Mouse (Mus musculus): ENCODE data around the gene Foxp2.

The Foxp2 gene
- long read RNA-seq, experiment 1, partial matches to known transcripts: 0 of 2 reads
- long read RNA-seq, experiment 1, other reads (novel, unspliced or antisense): 2 of 2 reads
- long read RNA-seq, experiment 2, full-length matches to known transcripts: 1 of 4 reads
- long read RNA-seq, experiment 2, partial matches to known transcripts: 2 of 4 reads
- long read RNA-seq, experiment 2, other reads (novel, unspliced or antisense): 1 of 4 reads

DNA sequence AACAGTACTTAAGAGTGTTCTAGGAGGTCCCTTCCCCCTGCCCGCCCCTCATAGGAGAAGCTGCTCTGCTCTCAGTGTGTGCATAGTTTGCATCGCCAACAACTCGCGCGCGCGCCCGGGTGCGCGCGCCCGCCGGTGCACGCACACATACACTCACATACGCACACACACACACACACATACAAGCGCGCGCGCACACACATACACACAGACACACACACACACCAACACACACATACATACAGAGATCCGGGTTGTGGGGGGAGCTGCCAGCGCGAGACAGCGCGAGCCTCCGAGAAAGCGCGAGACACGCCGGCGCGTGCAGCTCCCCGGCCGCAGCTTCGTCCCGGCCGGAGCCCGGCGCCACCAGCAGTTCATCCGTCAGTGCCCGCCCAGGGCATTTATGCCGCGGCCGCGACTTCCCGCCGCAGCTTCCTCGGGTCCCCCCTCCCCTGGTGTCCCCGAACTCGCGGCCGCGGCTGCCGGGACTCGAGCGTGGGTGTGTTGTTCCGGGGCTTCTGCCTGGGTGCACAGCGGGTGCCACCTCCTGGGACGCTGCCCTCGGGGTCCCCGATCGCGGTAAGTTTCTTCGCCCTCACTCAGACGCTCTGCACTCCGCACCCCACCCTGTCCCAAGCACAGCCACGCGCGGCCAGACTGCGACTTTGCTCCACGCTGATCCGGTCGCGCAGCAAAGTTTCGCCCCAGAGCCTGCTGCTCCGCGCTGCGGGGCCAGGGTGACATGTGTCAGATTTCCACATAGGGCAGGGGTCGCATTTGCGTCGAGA, at the start of gene Foxp2:
Gene Foxp2 (plus strand): TSS at position 167 of the 788 bp plus-strand sequence.
- intact Hi-C loops (cut with DNase I): no loop called here

DNA sequence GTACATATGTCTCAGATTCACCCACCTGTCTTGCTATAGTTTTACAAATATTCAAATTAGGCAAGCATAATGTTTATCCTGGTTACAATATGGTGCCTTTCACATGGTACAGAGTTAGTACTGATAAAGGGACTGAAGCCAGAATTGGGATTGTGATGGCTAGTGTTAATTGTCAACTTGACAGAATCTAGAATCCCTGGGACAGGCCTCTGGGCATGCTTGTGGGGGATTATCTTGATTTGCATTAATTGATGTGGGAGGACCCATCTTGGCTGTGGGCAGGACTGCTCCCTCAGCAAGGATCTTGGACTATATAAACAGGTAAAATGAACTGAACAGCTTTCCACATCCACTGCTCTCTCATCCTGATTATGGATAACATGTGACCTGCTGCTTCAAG, 15.9 kb upstream of the Foxp2 start:
- intact Hi-C loops (cut with DNase I): no loop called here

DNA sequence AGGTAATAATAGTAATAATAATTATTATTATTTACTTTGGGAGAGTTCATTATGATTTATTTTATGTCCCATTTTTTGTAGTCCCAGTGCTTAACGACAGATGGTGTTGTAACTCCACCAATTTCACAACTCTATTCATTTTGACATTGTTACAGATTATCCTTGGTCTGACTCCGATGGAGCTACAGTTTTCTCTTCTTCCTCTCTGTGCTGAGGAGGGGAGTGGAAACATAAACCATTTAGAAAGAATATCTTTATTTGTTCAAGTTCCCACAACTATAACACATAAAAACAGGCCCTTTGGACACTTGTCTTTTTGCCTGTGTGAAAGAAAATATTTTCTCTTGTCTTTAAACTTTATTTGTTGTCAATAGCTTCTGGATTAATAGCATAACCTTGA, 4.1 kb upstream of the Foxp2 start:
- intact Hi-C loops (cut with DNase I): loop anchor here (5.0 kb wide), 2 partner anchors 285 to 1320 kb away; no protein-coding TSS in a partner anchor

DNA sequence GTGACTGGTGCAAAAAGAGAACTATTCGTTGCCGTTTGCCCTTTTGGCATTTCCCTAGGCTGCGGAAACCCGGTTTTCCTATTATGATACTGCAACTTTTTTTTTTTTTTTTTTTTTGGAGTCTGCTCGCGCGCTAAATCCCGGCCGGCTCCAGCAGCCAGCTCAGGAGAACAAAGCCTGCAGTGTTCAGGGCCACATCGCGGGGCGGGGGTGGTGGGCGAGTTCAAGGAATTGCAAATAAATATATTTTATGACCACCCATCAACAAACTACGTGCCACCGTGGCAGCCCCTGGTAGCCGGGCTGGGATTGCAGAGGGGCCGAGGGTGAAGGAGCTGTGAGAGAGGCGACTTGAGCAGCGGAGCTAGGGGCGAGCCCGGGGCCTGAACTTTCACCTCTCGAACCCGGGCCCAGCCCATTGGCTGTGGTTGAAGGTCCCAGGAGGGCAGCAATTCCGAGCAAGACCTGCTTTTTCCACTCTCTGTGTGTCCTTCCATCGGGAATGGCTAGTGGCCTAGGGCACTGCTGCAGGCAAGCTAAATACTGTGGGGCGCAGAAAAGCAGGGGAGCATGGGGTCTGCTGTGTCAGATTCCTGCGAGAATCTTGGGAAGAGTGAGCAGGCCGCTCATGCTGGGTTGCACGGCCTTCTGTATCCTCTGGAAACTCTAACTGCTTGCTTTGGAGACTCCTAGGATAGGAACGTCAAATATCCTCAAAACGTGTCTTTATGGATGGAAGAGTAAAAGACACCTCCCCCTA, 2.9 kb upstream of the Foxp2 start:
- intact Hi-C loops (cut with DNase I): loop anchor here (5.0 kb wide), 2 partner anchors 284 to 1319 kb away; no protein-coding TSS in a partner anchor

DNA sequence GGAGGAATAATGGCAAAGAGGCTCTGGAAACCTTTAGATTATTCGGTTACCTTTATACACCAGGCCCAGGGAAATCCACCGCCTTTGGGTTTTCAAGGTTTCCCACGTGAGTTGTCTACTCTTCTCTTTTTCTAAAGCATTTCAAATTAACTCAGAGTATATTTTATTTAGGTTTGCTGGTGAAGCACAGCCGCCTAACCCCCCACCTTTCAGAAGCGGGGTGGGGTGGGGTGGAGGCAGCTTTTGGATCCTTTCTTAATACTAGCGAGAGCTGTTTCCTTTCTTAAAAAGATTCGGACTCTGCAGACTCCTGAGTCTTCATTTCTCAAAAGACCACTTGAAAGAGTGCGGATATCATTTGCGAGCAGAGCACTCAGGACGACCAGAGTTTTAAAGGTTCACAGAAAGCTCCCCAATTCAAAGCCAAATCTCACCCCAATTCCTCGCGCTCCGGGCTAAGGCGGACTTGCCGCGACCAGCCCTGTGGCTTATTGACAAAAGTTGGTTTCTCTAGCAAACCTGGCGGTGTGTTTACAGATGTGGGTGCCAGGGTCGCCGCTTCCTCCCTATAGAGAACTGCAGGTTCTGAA, 2.0 kb upstream of the Foxp2 start:
- intact Hi-C loops (cut with DNase I): loop anchor here (5.0 kb wide), 2 partner anchors 283 to 1318 kb away; no protein-coding TSS in a partner anchor

DNA sequence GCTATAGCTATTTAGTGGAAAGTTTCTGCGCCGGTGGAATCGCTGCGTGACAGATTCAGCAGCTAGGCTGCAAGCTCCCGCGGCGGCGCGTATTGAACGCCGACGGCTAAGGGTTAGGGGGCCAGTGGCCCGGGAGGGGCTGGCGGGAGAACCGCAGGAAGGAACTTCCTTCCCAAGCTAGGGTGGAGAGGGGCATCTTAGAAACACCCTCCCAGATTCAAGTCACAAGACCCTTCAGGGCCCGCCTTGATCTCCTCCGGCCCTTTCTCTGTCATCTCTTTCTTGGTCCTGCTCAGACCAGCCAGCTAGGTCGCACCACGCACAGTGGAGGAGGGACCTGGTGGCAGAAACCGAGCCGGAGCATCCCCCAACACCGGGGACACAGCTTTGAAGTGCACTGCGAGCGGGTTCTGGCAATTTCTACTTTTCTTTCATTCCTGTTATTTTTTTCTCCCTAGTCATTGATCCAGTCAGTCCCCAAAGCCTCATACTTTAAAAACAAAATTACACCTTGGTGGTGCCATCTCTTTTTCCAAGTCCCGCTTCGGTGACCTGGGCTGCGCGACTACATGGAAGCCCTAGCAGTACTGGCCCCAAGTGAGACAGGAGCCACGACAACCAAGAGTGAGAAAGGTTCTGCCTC, 1.1 kb upstream of the Foxp2 start:
- intact Hi-C loops (cut with DNase I): loop anchor here (5.0 kb wide), 2 partner anchors 282 to 1317 kb away; no protein-coding TSS in a partner anchor

DNA sequence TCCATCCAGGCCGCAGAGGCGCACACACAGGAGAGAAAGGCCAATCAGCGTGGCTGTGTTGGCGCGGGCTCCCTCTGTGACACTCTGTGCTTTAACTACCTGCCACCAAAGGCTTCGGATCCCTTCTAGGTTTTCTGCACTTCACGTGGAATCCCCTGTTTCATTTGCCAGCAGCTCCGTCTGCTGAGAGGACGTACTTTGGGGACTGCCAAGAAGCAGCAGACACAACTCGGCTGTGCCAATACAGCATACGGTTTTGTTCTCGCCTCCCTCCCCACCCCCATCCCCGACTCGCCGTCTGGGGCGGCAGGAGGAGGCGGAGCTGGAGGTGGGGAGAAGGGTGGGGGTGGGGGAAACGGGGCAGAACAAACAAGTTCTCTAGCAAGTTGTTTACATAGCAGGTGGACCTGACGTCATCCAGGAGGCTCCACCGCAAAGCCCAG, 549 bp upstream of the Foxp2 start:
- intact Hi-C loops (cut with DNase I): no loop called here

DNA sequence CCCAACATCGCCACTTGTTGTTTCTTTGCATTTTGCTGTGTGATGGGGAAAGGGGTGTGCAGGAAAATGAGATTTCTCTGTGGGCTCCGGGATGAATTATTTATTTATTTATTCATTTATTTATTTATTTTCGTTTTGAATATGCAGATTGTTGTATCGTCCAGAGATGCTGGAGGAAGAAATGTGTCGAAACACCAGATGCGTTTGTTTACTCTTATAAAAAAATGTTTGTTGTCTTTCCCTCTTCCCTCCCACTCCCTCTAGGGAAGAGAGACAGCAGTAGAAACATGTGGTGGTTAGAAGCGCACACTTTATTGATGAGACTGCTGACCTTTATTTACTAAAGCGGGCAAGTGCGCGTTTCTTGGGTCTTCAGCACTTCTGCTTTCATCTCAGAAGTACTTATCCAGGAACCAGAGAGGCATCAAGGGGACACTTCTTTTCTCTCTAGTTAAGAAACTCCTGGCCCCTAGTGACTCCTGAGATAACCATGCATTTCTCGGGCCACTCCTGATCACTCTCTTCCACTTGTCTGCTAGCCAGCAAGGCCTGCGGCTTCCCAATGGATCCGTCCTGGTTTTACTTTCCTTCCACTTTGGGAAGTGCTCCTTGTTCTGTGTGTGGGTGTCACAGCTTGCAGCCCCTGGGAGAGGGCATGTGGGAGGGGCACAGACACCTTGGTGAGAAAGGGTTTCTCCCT, 972 bp downstream of the Foxp2 start:
- intact Hi-C loops (cut with DNase I): no loop called here

DNA sequence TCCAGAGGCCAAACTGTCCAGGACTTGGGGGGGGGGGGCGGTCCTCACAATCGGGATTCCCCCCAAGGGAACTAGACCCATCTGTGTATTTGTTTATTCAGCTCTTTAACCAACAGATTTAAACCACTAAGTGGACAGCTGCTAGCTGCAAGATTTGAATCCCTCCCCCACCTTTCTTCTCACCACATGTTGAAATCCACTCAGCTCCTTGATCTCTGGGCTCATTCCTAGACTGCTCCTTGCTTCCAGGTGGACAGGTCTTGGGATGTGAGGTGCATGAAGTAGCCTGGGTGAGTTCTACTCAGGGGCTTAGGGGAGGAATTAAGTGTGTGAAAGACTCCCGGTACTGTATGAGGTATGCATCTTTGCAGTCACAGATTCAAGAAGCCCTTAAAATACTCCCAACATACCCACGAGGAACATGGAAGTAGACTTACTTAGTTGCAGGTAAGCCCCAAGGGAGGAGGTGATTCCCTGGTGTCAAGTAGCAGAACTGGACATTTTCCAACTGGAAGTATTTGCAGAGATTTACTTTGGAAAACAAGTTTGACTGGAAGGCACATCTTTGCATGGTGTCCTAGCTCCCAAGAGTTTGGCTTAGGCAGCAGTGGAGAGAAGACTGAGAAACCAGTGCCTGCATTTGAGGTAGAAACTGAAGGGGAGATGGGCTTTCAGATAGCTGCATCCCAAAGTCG, 2.3 kb downstream of the Foxp2 start:
- intact Hi-C loops (cut with DNase I): no loop called here

DNA sequence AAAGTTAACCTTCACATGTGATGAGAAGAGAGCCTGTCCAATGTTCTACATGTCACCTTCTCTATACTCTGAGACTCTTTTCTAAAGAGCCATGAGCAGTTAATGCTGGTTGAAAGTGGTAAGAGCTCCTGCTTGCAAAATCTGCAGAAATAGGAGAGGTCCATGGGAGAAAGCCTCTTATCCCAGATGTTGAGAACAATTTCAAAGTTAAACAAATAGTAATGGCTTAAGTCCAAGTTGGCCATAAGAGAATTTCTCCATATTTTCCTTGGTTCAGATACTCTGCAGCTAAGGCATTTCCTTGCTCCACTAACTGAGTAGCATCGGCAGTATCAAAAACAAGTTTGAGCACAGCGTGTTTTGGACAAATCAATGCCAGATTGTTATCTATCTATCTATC, 13.9 kb downstream of the Foxp2 start:
- intact Hi-C loops (cut with DNase I): no loop called here

DNA sequence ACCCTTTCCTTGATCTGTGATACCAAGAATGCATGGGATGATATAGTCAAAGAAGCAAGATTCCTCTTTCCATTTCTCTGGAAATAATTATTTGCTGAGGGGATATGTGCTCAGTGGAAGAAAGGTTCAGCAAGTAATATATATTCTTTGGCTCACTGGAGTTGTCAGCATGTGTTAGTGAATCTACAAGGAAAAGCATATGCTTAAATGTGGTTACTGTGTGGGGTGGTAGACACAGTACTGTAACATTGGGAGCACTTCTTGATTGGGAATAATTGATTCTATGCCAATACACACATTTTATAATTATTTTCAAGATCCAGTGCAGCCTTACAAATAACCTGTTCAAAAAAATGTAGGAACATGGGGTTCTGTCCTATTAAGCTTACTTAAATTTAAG, 21.6 kb downstream of the Foxp2 start:
- intact Hi-C loops (cut with DNase I): no loop called here

DNA sequence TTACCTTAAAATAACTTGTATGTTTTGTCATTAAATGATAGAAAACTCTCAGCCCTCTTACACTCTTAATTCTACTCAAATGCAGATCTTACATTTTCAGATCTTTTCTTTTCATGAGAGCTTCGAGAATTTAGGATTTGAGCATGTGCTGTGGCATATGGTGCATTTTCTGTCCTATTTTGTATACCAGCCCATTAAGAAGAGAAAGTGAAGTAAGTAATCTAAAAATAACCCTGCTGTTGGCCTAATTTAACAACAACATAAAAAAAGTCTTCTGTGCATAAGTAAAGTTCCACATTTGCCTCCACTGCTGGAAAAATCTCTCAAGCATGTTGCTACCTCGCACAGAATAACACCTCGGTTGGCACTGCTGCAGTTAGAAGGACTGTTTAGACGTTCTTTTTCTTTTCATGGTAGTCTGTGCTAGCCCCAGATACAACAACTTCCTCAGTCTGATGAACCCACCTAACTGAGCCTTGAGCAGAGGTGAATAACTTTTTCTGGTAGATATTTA, 23.9 kb downstream of the Foxp2 start:
- intact Hi-C loops (cut with DNase I): no loop called here

DNA sequence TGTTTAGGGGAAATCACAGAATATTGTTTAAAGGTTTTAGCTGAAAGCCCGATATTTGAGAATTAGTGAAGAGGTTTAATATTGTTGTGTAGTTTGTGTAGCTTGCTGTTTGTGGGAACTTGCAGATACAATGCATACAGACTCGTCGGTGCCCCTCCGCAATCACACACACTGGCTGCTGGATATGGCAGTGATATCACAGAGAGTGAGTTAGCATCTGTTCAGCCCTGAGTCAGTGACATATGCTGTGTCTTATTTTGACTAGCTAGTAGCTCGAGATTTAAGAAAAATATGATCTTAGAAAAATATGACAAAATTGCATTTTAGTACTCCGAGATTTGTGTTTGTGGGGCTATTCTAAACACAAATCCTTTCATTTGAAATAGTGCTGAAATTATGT, 49.9 kb downstream of the Foxp2 start:
- intact Hi-C loops (cut with DNase I): no loop called here

DNA sequence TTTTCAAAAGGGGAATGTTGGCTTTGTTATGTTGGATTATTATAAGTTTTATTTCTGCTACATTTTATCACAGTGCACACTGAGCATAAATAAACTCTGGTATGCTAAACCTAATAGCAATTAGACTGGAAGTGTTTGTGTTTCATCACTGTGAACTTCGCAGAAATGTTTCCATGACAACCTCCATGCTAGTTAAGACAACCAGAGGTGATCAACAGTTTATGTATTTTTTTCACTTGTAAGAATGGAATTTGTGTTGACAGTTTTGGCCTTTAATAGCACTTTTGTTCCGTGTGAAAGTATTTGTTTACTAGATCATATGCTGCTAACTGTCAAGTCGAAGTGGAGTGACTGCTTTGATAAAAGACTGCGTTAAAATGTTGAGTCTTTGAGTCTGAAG, 51.6 kb downstream of the Foxp2 start:
- intact Hi-C loops (cut with DNase I): no loop called here

DNA sequence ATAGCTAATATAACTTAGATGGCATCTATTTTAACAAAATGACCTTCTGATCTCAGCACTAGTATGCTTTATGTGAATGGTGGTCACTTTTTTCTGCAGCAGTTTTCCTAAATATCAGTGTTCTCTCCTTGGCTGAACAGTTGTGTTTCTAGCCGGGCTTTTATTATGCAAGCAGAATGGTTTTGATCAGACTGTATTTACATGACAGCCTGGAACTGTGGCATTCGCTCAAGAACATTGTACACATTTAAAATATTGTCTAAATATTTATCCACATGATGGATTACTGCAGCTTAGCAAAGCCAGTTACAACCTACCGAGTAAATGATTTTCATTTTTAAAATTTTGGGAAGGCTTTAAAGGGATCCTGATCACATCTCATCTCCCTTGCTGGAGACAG, 75.9 kb downstream of the Foxp2 start:
- intact Hi-C loops (cut with DNase I): no loop called here

DNA sequence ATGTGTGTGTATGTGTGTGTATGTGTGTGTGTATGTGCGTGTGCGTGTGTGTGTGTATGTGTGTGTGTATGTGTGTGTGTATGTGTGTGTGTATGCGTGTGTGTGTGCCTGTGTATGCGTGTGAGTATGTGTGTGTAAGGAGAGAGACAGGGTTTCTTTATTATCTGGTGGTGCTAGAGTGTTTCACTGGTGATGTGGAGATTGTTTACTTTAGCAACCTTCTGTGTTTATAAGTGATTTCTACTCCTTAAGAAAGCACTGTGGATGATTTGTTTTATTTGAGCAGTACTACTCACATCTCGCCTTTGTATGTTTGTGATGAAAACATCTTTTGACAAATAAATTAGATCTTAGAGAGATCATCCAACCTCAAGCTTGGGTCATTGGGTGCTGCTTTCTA, 77.1 kb downstream of the Foxp2 start:
- intact Hi-C loops (cut with DNase I): no loop called here

DNA sequence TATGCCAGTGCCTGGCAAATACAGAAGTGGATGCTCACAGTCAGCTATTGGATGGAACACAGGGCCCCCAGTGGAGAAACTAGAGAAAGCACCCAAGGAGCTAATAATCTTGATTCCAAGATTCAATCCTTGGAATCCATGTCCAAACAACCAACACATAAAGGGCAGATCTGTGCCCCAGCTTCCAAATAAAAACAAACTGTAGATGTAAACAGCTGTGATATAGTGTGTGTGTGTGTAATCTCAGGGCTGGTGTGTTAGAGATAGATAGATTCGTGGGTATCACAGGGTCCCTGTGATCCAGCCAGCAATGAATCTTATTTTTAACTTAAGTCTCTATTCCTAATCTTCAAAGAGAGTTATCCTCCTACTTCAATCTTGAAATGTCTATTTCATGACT, 107.0 kb downstream of the Foxp2 start:
- intact Hi-C loops (cut with DNase I): no loop called here

DNA sequence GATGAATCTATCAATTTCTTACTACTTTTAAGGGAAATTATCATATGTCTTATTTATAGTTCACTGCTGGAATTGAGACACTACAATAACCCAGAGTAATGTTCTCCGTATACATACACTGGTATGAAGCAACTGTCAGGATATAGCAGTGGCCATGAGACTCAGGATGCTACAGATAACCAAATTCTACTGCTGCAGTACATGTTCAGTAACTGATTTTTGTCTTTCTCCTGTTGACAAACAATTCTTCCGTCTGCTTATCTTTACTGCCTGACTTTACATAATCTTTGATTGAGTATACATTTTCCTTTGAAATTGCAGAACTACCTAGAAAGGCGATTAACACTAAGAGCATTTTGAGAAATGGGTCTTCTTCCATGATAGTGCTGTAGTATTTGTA, 127.3 kb downstream of the Foxp2 start:
- intact Hi-C loops (cut with DNase I): no loop called here

DNA sequence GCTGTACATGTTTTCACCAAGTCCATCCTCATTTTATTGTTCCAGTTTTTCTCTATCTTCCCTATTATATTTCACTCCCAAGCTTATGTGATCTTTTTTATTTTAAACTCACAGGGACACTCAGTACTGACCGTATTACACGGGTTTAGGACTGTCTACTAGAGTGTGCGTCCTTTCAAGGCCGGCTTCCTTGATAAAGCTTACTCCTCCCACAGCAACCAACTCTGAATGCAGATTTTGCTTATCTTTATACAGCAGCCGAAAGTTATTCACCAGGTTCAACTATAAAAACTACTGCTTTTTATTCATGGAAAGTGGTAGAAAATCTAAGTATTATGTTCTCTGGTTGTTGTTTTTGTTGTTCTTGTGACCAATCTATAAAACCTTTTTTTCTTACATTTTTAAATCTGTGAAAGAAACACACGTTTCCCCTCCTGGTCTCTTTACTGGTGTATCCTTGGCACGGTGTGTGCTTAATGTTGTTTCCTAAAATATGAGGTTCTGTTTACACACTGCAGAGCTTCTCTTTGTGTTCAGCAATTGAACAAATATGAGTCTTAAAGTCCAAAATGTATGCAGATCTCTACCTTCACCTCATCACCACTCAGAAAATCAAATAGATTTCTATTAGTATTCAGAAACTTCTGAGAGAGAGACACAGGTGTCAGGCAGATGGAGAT, 128.4 kb downstream of the Foxp2 start:
- intact Hi-C loops (cut with DNase I): no loop called here
